Mouse (Mus musculus): ENCODE measurements around the gene Dynlrb1.

The Dynlrb1 gene

GRCm38 (mm10) chr2:155236362-155236992 is at the start of gene Dynlrb1:
Gene Dynlrb1 (plus strand): TSS chr2:155236533.
- no peak; the same call in 1 of the 2 replicates for TF ChIP-seq GATA4 (IDR thresholded peaks at IDR 0.05; ENCODE audit: insufficient replicate concordance, low read length)

- TF ChIP-seq GATA4 (IDR thresholded peaks at IDR 0.05; ENCODE audit: insufficient replicate concordance, low read length) = no peak
Observed at GRCm38 (mm10) chr2:155207419-155207818, 28.9 kb upstream of the Dynlrb1 start.

GRCm38 (mm10) chr2:155223145-155223544 is 13.2 kb upstream of the Dynlrb1 start:
- no peak for TF ChIP-seq GATA4 (IDR thresholded peaks at IDR 0.05; ENCODE audit: insufficient replicate concordance, low read length)

DNA sequence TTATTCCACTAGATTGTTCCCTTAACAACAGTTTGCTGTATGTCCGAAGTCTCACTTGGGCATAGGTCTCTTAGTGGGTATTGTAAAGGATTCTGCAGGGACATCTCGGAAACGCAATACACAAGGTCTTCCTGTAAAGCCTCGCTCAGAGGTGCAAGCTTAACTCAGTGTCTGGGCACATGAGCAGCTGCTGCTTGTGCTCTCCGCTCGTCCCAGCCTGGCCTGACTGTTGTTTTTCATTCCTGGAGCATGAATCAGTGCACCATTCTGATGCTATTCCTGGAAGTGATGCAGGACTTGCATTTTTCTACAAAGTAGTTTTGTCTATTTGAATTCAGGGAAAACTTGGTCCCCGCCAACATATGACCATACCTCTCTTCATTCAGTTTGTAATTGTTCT is 11.6 kb upstream of the Dynlrb1 start:
- TF ChIP-seq GATA4 (IDR thresholded peaks at IDR 0.05; ENCODE audit: insufficient replicate concordance, low read length) = no peak

GRCm38 (mm10) chr2:155235746-155236361 is 479 bp upstream of the Dynlrb1 start:
- TF ChIP-seq GATA4 (IDR thresholded peaks at IDR 0.05; ENCODE audit: insufficient replicate concordance, low read length) = no peak

- no peak for TF ChIP-seq GATA4 (IDR thresholded peaks at IDR 0.05; ENCODE audit: insufficient replicate concordance, low read length)
Observed at GRCm38 (mm10) chr2:155237276-155237675, 943 bp downstream of the Dynlrb1 start.

- no peak for TF ChIP-seq GATA4 (IDR thresholded peaks at IDR 0.05; ENCODE audit: insufficient replicate concordance, low read length)
Observed at GRCm38 (mm10) chr2:155240915-155241314, 4.6 kb downstream of the Dynlrb1 start.

DNA sequence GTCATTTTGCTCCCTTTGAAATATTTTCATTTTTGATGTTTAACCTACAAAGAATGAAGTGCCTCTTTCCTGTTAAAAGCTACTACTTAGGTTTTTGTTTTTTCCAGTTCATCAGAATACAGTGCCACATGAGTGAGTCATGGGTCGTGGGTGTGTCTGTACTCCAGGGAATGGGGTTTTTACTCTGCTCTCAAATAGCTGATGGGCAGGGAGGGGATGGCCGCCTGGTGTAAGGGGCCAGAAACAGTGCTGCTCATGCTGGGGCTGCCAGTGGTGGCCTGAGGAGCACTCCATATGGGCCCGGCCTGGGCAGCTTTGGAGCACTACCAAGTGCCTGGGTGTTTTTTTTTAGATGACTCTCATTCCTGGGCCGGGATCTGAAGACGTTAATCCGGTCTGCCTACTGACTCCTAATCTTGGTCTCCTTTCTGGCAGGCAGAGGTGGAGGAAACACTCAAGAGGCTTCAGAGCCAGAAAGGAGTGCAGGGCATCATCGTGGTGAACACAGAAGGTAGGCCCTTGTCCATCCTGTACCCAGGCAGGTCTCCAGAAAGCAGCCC is 6.0 kb downstream of the Dynlrb1 start:
- no peak for TF ChIP-seq GATA4 (IDR thresholded peaks at IDR 0.05; ENCODE audit: insufficient replicate concordance, low read length)

DNA sequence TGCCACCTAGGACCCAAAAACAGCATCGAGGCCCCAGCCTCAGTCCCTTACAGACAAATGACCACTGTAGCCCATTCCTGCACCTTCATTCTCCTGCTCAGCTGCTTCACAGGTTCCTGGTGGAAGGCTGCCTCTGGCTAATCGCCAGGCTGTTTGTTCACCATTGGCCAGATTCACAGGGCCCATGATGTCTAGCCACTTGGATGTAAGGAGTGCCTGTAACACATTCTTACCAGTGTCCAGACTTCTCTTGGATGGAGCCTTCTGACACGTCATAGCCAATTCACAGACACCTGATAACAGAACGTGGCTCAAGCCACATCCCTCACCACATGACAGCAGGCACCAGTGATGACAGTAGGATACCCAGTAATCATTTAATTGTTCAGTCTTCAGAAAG is 9.9 kb downstream of the Dynlrb1 start:
- no peak for TF ChIP-seq GATA4 (IDR thresholded peaks at IDR 0.05; ENCODE audit: insufficient replicate concordance, low read length)

- TF ChIP-seq GATA4 (IDR thresholded peaks at IDR 0.05; ENCODE audit: insufficient replicate concordance, low read length) = no peak
Observed at GRCm38 (mm10) chr2:155248206-155248605, 11.9 kb downstream of the Dynlrb1 start.

GRCm38 (mm10) chr2:155248718-155249117 is 12.4 kb downstream of the Dynlrb1 start:
- TF ChIP-seq GATA4 (IDR thresholded peaks at IDR 0.05; ENCODE audit: insufficient replicate concordance, low read length) = no peak

DNA sequence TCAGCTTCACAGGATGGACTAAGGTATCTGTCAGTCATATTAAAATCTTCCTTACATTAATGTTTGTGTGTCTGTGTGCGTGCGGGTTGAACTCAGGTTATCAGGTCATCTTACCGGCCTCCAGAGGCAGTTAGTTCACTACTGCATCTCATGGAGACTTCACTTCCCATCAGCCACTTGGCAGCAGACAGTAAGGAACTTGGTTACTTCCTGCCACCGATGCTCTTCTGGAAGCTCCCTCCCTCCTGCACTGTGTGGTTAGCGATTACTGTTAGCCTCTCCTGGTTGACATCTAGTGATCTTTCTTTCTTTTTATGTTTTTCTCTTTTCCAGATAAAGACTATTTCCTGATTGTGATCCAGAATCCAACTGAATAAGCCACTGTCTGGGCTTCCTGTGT is 13.3 kb downstream of the Dynlrb1 start:
- TF ChIP-seq GATA4 (IDR thresholded peaks at IDR 0.05; ENCODE audit: insufficient replicate concordance, low read length) = no peak

GRCm38 (mm10) chr2:155265526-155265925 is 29.2 kb downstream of the Dynlrb1 start:
- no peak for TF ChIP-seq GATA4 (IDR thresholded peaks at IDR 0.05; ENCODE audit: insufficient replicate concordance, low read length)

- TF ChIP-seq GATA4 (IDR thresholded peaks at IDR 0.05; ENCODE audit: insufficient replicate concordance, low read length) = no peak
Observed at GRCm38 (mm10) chr2:155266896-155267295, 30.6 kb downstream of the Dynlrb1 start.

GRCm38 (mm10) chr2:155271957-155272356 is 35.6 kb downstream of the Dynlrb1 start:
- TF ChIP-seq GATA4 (IDR thresholded peaks at IDR 0.05; ENCODE audit: insufficient replicate concordance, low read length) = no peak

DNA sequence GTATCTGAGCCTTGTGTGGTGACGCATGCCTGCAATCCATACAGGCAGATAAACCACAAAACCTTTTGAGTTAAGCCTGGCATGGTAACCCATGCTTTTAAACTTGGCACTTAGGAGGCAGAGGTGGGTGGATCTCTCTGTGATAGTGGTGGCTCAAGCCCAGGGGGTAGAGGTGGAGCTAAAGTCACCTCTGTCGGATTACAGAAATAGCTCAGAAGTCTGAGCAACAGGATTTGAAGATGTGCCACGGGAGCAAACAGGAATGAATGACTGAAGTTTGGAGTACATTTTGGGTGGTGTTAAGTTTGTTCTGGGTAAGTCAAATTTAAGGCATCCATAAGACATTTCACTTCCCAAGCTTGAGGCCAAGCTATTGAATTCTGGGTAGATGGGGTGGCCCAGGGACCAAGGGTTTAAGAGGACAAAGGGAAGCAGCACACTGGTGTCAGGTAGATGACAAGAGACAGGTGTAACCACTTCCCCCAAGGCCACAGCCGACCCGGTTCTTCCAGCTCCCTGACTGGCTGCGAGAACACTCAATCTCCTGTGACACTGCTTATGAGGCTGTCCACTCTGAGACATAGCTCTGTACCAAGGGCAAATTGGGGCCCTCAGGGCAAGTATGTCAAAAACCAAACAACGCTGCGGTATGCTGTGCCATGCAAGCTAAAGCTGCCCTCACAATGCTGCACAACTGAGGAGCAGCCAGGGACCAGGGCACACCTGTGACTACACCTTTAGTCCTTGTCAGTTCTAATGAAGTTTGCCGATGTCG is 36.2 kb downstream of the Dynlrb1 start:
- TF ChIP-seq GATA4 (IDR thresholded peaks at IDR 0.05; ENCODE audit: insufficient replicate concordance, low read length) = no peak
